Mouse (Mus musculus) liver, embryonic 12.5 days (tissue): ENCODE data around the gene Sult2a6. TPM values are rescaled to one million over a fixed set of nuclear protein-coding genes. Genes with fewer than 3 reads are reported as not detected.

Experiments
- ATAC-seq: fragments of 200-750 bp; cut with Nextera tagmentation; 2 replicates; pipeline ENCODE4 v1.8.0; 2017; ENCODE audit warnings: moderate number of reproducible peaks, mild to moderate bottlenecking, moderate library complexity
- H3K27ac ChIP-seq: fragments of 300-500 bp; sonication (generic); 2 replicates; pipeline ENCODE4 v1.5.1; 2016; ENCODE audit warnings: mild to moderate bottlenecking
- H3K27me3 ChIP-seq: fragments of 300-500 bp; sonication (generic); replicated peaks from 2 replicates; pipeline ENCODE4 v1.6.1; 2016; ENCODE audit warnings: mild to moderate bottlenecking, moderate library complexity
- H3K36me3 ChIP-seq: fragments of 300-500 bp; sonication (generic); 2 replicates; pipeline ENCODE4 v1.6.1; 2016; ENCODE audit warnings: mild to moderate bottlenecking, moderate library complexity
- H3K4me1 ChIP-seq: fragments of 300-500 bp; sonication (generic); 2 replicates; pipeline ENCODE4 v1.6.1; 2016
- H3K4me2 ChIP-seq: fragments of 300-500 bp; sonication (generic); 2 replicates; pipeline ENCODE4 v1.6.1; 2016; ENCODE audit warnings: mild to moderate bottlenecking, moderate library complexity
- H3K4me3 ChIP-seq: fragments of 300-500 bp; sonication (generic); 2 replicates; pipeline ENCODE4 v1.5.1; 2016; ENCODE audit warnings: mild to moderate bottlenecking, moderate library complexity
- H3K9ac ChIP-seq: fragments of 300-500 bp; sonication (generic); 2 replicates; pipeline ENCODE4 v1.6.1; 2016; ENCODE audit warnings: mild to moderate bottlenecking, moderate library complexity
- H3K9me3 ChIP-seq: fragments of 300-500 bp; sonication (generic); replicated peaks from 2 replicates; pipeline ENCODE4 v1.6.1; 2016; ENCODE audit warnings: mild to moderate bottlenecking, moderate library complexity
- WGBS: fragments of 180-500 bp; shearing (Covaris S2); methylation state at CpG from one replicate; pipeline ENCODE4 v1.1.7; 2016; ENCODE audit not compliant: insufficient replicate concordance; 5-methylcytosine and 5-hydroxymethylcytosine counted together
- polyA plus RNA-seq: library from polyadenylated mRNA; unstranded; fragments of >200 nt; fragmentation: Nextera tagmentation; extraction: Ambion mirVana; gene quantifications from 2 replicates; pipeline ENCODE4 v1.2.1, GENCODE M21; 2016

Sult2a6 gene
- not detected in 2 replicates for polyA plus RNA-seq

GRCm38 (mm10) chr7:14254770-14255169 is at the start of gene Sult2a6:
TSS of gene Sult2a6 (minus strand) at chr7:14254870.
- Histone ChIP-seq H3K4me2 (no peak within 1 kb of the TSS), H3K9ac (no peak within 1 kb of the TSS), H3K9me3 (no peaks in the 10 kb centered on the region), H3K36me3 (no peaks in the 10 kb centered on the region), H3K27me3 (no peaks in the 10 kb centered on the region), H3K4me1 (no peaks in the 10 kb centered on the region), H3K4me3 (no peak within 1 kb of the TSS), H3K27ac (no peak within 1 kb of the TSS)
- no peak for ATAC-seq
- WGBS, result 60% methylated on average over 2 of the region's 2 CpGs

- Histone ChIP-seq H3K36me3 (no peaks in the 10 kb centered on the region), H3K27me3 (no peaks in the 10 kb centered on the region), H3K4me3 (no peak overlapping the region), H3K4me2 (no peak overlapping the region), H3K27ac (no peak overlapping the region), H3K9me3 (0 out of 2 replicates have a peak, but pooled peaks cover 4% of the 10 kb centered on the region), H3K9ac (no peak overlapping the region), H3K4me1 (no peaks in the 10 kb centered on the region)
- ATAC-seq, result no peak
Observed at GRCm38 (mm10) chr7:14215231-14215630, 39.4 kb downstream of the Sult2a6 start.

GRCm38 (mm10) chr7:14203417-14203816 is 51.3 kb downstream of the Sult2a6 start:
- Histone ChIP-seq H3K36me3 (no peaks in the 10 kb centered on the region), H3K4me3 (no peak overlapping the region), H3K4me2 (no peak overlapping the region), H3K9ac (no peak overlapping the region), H3K27me3 (no peaks in the 10 kb centered on the region), H3K27ac (no peak overlapping the region), H3K9me3 (no peaks in the 10 kb centered on the region; the same call in 1 of the 2 replicates), H3K4me1 (no peaks in the 10 kb centered on the region)
- 51% methylated on average over 2 of the region's 2 CpGs for WGBS
- ATAC-seq, result no peak

DNA sequence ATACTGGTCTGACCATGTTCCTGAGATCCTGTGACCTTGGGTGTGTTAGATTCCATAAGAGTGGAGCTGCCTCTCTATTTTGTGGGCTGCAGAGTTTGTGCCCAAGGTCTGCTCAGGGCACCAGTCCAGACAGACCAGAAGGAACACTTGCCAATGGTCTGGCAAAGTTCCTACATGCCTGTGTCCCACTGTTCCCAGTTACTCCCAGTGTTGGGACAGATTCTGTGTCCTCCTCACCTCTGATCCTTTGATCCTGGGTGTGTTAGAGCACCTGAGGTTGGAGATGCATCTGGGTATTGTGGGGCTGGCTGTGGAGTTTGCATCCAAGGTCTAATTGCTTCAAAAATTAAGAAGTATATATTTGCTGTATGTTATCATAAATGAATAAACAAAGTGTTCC is 52.2 kb downstream of the Sult2a6 start:
- Histone ChIP-seq H3K36me3 (no peaks in the 10 kb centered on the region), H3K9me3 (no peaks in the 10 kb centered on the region; the same call in 1 of the 2 replicates), H3K4me3 (no peak overlapping the region), H3K4me1 (no peaks in the 10 kb centered on the region), H3K27ac (no peak overlapping the region), H3K9ac (no peak overlapping the region), H3K27me3 (no peaks in the 10 kb centered on the region), H3K4me2 (no peak overlapping the region)
- ATAC-seq, result no peak

Other genes with a start within 250 kb of the Sult2a6 start
- gene Sult2a3, start 131.8 kb downstream of the Sult2a6 start, polyA plus RNA-seq, result 0.13 TPM in 1 of 2 replicates, not detected in the other
- gene Obox8, start 78.7 kb upstream of the Sult2a6 start, polyA plus RNA-seq, result not detected in 2 replicates
- 2.6 and 3.2 TPM in 2 replicates for gene Sult2a8, start 191.9 kb upstream of the Sult2a6 start, polyA plus RNA-seq
- not detected in 2 replicates for gene Sult2a7, start 239.4 kb upstream of the Sult2a6 start, polyA plus RNA-seq